In genomic region chr6:97221205-97222025, GRCm38 (mm10) we compare ENCODE assay signal across 9 mouse cellular contexts. TPM values are rescaled to one million over a fixed set of nuclear protein-coding genes. Genes with fewer than 3 reads are reported as not detected.
DNase-seq lines count a peak whose midpoint lies in the region; ATAC-seq lines count a peak whose summit lies in the region.
"Had no signal": no experiment of that assay in that cellular context is flagged by ENCODE, and none has a peak within 500 bp of the region (broad histone marks: within the 10 kb centered on the region; RNA-seq: fewer than 3 reads in every experiment).

No protein-coding gene starts in this region.

- peaks cover 4% of the 10 kb centered on the region; the same call in 1 of the 2 replicates for H3K36me3 ChIP-seq in heart, embryonic 12.5 days

- H3K27ac ChIP-seq in heart, embryonic 12.5 days (ENCODE audit: poor library complexity, severe bottlenecking) = peak overlapping the region; percentile 68

- WGBS in heart, embryonic 12.5 days = 62% methylated on average over 15 of the region's 15 CpGs

- no peak for ATAC-seq in heart, embryonic 12.5 days (ENCODE audit: insufficient number of reproducible peaks, low FRiP score)
- ATAC-seq in megakaryocyte progenitor cell, adult 5-6 weeks (replicated peaks; ENCODE audit: poor library complexity) = peak; percentile 10; the same call in 1 of the 2 replicates
- ATAC-seq in cerebellum, adult (ENCODE audit: insufficient number of reproducible peaks, low FRiP score, low TSS enrichment) = no peak

- H3K9me3 ChIP-seq in heart, embryonic 12.5 days (replicated peaks) = no peaks in the 10 kb centered on the region
- H3K9me3 ChIP-seq: G1E had no signal

- H3K9ac ChIP-seq in heart, embryonic 12.5 days = peak overlapping the region; percentile 38; the same call in 1 of the 2 replicates

- H3K4me1 ChIP-seq in heart, embryonic 12.5 days (replicated peaks) = peaks cover 55% of the 10 kb centered on the region

- DNase-seq in heart, adult 8-10 months (ENCODE audit: low spot score) = no peak
- DNase-seq in CD4-positive, CD25-positive, alpha-beta regulatory T cell, adult 2 months (ENCODE audit: low read depth, low spot score) = peak; percentile 38
- peak; percentile 22 to 47 for DNase-seq in frontal cortex, postnatal 25 days (ENCODE audit: low spot score in 2 of 2)
- DNase-seq in Muller cell, postnatal 12 days (ENCODE audit: inconsistent ontology term) = no peak
- DNase-seq in gastrocnemius, postnatal 25 days = no peak

- no peak overlapping the region for H3K4me2 ChIP-seq in heart, embryonic 12.5 days

- H3K27me3 ChIP-seq in heart, embryonic 12.5 days (replicated peaks) = no peaks in the 10 kb centered on the region

- no peak overlapping the region for H3K4me3 ChIP-seq in heart, embryonic 12.5 days

RNA-seq across cellular contexts. Expression of gene Arl6ip5, which starts 10.9 kb away (rescaled TPM):
- polyA plus RNA-seq in heart, embryonic 12.5 days (2016; fragmentation: Nextera tagmentation; extraction: Ambion mirVana) = 96.9 and 97.9 TPM in 2 replicates
- total RNA-seq in heart, adult 8-10 months (2022) = 100 to 1,000 TPM; 135 to 148 (median 144) TPM
- total RNA-seq in megakaryocyte progenitor cell, adult 5-6 weeks (2015) = 55.4 and 57.6 TPM in 2 replicates
- 54.3 and 55.8 TPM in 2 replicates for total RNA-seq in megakaryocyte progenitor cell, adult 5-6 weeks (2017)
- total RNA-seq in gastrocnemius, postnatal 25 days (2021) = 100 to 1,000 TPM; 132 to 165 TPM

RNA-seq across cellular contexts. Expression of gene Uba3, which starts 16.0 kb away (rescaled TPM):
- polyA plus RNA-seq in heart, embryonic 12.5 days (2016; fragmentation: Nextera tagmentation; extraction: Ambion mirVana) = 79.1 and 79.3 TPM in 2 replicates
- total RNA-seq in heart, adult 8-10 months (2022) = 10 to 100 TPM; 50.7 to 59.2 (median 54.2) TPM
- total RNA-seq in megakaryocyte progenitor cell, adult 5-6 weeks (2015) = 51.9 and 54.4 TPM in 2 replicates
- 57.9 and 62.8 TPM in 2 replicates for total RNA-seq in megakaryocyte progenitor cell, adult 5-6 weeks (2017)
- 10 to 100 TPM; 34.1 to 35.3 TPM for total RNA-seq in gastrocnemius, postnatal 25 days (2021)

RNA-seq across cellular contexts. Expression of gene Lmod3, which starts 31.1 kb away (rescaled TPM):
- 18.0 and 18.7 TPM in 2 replicates for polyA plus RNA-seq in heart, embryonic 12.5 days (2016; fragmentation: Nextera tagmentation; extraction: Ambion mirVana)
- total RNA-seq in heart, adult 8-10 months (2022) = 10 to 100 TPM; 66.2 to 86.5 (median 72.0) TPM
- total RNA-seq in megakaryocyte progenitor cell, adult 5-6 weeks (2015) = not detected in 2 replicates
- total RNA-seq in megakaryocyte progenitor cell, adult 5-6 weeks (2017) = not detected in 2 replicates
- total RNA-seq in gastrocnemius, postnatal 25 days (2021) = 100 to 1,000 TPM; 143 to 148 TPM
- polyA plus RNA-seq: G1E had no signal

RNA-seq across cellular contexts. Expression of gene Tmf1, which starts 42.5 kb away (rescaled TPM):
- 28.7 and 29.9 TPM in 2 replicates for polyA plus RNA-seq in heart, embryonic 12.5 days (2016; fragmentation: Nextera tagmentation; extraction: Ambion mirVana)
- total RNA-seq in heart, adult 8-10 months (2022) = 10 to 100 TPM; 36.6 to 42.0 (median 41.6) TPM
- 16.5 and 20.0 TPM in 2 replicates for total RNA-seq in megakaryocyte progenitor cell, adult 5-6 weeks (2015)
- 50.3 and 115 TPM in 2 replicates for total RNA-seq in megakaryocyte progenitor cell, adult 5-6 weeks (2017)
- total RNA-seq in gastrocnemius, postnatal 25 days (2021) = 10 to 100 TPM; 35.7 to 40.0 TPM

Comparison
In these comparisons a context has a peak if more than half of its experiments do, and no peak if none do; other contexts are left out.
1. DNase-seq: peak in CD4-positive, CD25-positive, alpha-beta regulatory T cell, adult 2 months (single experiment) and frontal cortex, postnatal 25 days (2 of 2); none in heart, adult 8-10 months (single experiment), Muller cell, postnatal 12 days (single experiment) and gastrocnemius, postnatal 25 days (single experiment).
2. RNA of gene Lmod3, which starts 31.1 kb away (total RNA-seq): 143 to 148 TPM in gastrocnemius, postnatal 25 days and 66.2 to 86.5 TPM in heart, adult 8-10 months; not detected in megakaryocyte progenitor cell, adult 5-6 weeks; every median in the first group is over 10 times any median in the second.